In the genomic region with DNA sequence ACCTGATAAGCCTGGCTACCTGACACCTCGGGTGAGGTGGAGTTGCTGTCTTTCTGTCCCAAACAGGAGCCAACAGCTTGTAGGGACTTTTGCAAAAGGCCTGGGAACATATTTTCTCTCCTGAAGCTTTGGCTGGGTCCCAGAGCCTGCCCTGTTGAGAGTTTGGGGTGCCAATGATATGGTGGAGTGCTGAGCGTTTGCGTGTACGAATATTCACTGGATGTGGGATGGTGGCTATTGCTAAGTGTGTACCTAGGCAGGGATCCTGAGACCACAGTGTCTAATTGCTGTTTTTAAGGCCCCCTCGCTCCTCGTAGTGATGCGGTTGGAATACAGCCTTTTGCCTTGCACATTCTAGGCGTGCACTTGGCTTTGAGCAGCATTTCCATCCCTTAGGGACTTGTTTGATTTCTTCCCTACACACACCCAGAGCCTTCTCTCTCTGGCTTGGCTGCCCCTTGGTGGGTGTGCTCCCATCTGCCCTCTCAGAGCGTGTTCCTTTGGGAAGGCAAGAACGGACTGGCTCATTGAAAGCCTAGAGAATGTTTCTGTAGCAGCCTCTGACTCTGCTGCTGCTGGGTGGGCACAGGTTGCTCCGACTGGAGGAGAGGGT, we compare ENCODE assay signal across 8 mouse cellular contexts. TPM values are rescaled to one million over a fixed set of nuclear protein-coding genes. Genes with fewer than 3 reads are reported as not detected.
A peak's percentile ranks its signal among the peaks of the same experiment; 100 is the strongest.
DNase-seq lines count a peak whose midpoint lies in the region; ATAC-seq and TF ChIP-seq lines count a peak whose summit lies in the region.

No protein-coding gene starts in this region.

- no peaks in the 10 kb centered on the region for H3K36me3 ChIP-seq in kidney, postnatal 0 days (ENCODE audit: insufficient read depth, low read length)
- no peaks in the 10 kb centered on the region for H3K36me3 ChIP-seq in heart, embryonic 16.5 days (ENCODE audit: control insufficient read depth, insufficient read depth)
- H3K36me3 ChIP-seq in liver, embryonic 16.5 days (ENCODE audit: control insufficient read depth, insufficient read depth): peaks cover 4% of the 10 kb centered on the region; the same call in 1 of the 2 replicates

- no peaks in the 10 kb centered on the region for H3K27me3 ChIP-seq in kidney, postnatal 0 days (ENCODE audit: insufficient read depth, low read length)
- no peaks in the 10 kb centered on the region for H3K27me3 ChIP-seq in heart, embryonic 16.5 days (ENCODE audit: control insufficient read depth, insufficient read depth, low read length)
- H3K27me3 ChIP-seq in liver, embryonic 16.5 days (ENCODE audit: control insufficient read depth, insufficient read depth, low read depth, low read length): no peaks in the 10 kb centered on the region

- H3K4me1 ChIP-seq in kidney, postnatal 0 days (replicated peaks; ENCODE audit: insufficient read depth, low read length): peaks cover 19% of the 10 kb centered on the region; the same call in 1 of the 2 replicates
- H3K4me1 ChIP-seq in bone marrow macrophage, adult 2 months (ENCODE audit: control insufficient read depth, insufficient read depth, low read length): peaks cover 42% of the 10 kb centered on the region
- peaks cover 40% of the 10 kb centered on the region for H3K4me1 ChIP-seq in heart, embryonic 16.5 days (ENCODE audit: control insufficient read depth, insufficient read depth, low read length)
- peaks cover 63% of the 10 kb centered on the region for H3K4me1 ChIP-seq in liver, embryonic 16.5 days (ENCODE audit: control insufficient read depth, low read depth, low read length)

- H3K4me3 ChIP-seq in kidney, postnatal 0 days (replicated peaks; ENCODE audit: low read depth, low read length): peak overlapping the region; percentile 97
- peak overlapping the region; percentile 71 for H3K4me3 ChIP-seq in bone marrow macrophage, adult 2 months (ENCODE audit: insufficient read depth, low read length)
- peak overlapping the region; percentile 91 for H3K4me3 ChIP-seq in heart, embryonic 16.5 days (ENCODE audit: low read length)
- peak overlapping the region; percentile 88 for H3K4me3 ChIP-seq in liver, embryonic 16.5 days (ENCODE audit: low read depth, low read length)

- ATAC-seq in kidney, postnatal 0 days (replicated peaks; ENCODE audit: low FRiP score, low read depth): no peak
- ATAC-seq in heart, embryonic 16.5 days (replicated peaks; ENCODE audit: extremely low read depth, insufficient read depth, low FRiP score): no peak
- ATAC-seq in liver, embryonic 16.5 days (ENCODE audit: low read depth): no peak
- no peak for ATAC-seq in activated CD4-positive, CD25-positive, alpha-beta regulatory T cell, adult 4 months
- ATAC-seq in monocyte, adult 5-6 weeks (replicated peaks; ENCODE audit: insufficient number of reproducible peaks, low FRiP score, low TSS enrichment, poor library complexity, severe bottlenecking): no peak

- DNase-seq in kidney, postnatal 0 days (ENCODE audit: low spot score): no peak
- no peak for DNase-seq in kidney, adult 9 months
- DNase-seq in right cerebral cortex, adult 18-20 months: no peak

- no peak for TF ChIP-seq POLR2A in bone marrow macrophage, adult 2 months (IDR thresholded peaks at IDR 0.05; ENCODE audit: borderline replicate concordance, low read depth, low read length)

- TF ChIP-seq CTCF in kidney, postnatal 0 days (IDR thresholded peaks at IDR 0.05; ENCODE audit: low read depth): no peak
- no peak for TF ChIP-seq CTCF in bone marrow macrophage, adult 2 months (IDR thresholded peaks at IDR 0.05; ENCODE audit: low read depth, low read length)

- peak overlapping the region; percentile 84 for H3K27ac ChIP-seq in kidney, postnatal 0 days
- H3K27ac ChIP-seq in bone marrow macrophage, adult 2 months (ENCODE audit: insufficient read depth, low read depth, low read length): no peak overlapping the region
- peak overlapping the region; percentile 93 for H3K27ac ChIP-seq in heart, embryonic 16.5 days (ENCODE audit: low read length)
- peak overlapping the region; percentile 83 for H3K27ac ChIP-seq in liver, embryonic 16.5 days (ENCODE audit: low read length)

- whole genome bisulfite sequencing in kidney, postnatal 0 days: 64% methylated on average over 11 of the region's 11 CpGs
- WGBS in heart, embryonic 16.5 days: 47% methylated on average over 11 of the region's 11 CpGs
- WGBS in liver, embryonic 16.5 days (ENCODE audit: insufficient replicate concordance): 55% methylated on average over 11 of the region's 11 CpGs

- no peaks in the 10 kb centered on the region for H3K9me3 ChIP-seq in kidney, postnatal 0 days (replicated peaks; ENCODE audit: low read length)
- no peaks in the 10 kb centered on the region for H3K9me3 ChIP-seq in heart, embryonic 16.5 days (replicated peaks; ENCODE audit: control insufficient read depth, low read length)
- no peaks in the 10 kb centered on the region for H3K9me3 ChIP-seq in liver, embryonic 16.5 days (replicated peaks; ENCODE audit: control insufficient read depth, low read length)

- peak overlapping the region; percentile 84 for H3K9ac ChIP-seq in kidney, postnatal 0 days (ENCODE audit: low read depth, low read length)
- H3K9ac ChIP-seq in heart, embryonic 16.5 days (ENCODE audit: low read length): peak overlapping the region; percentile 94
- H3K9ac ChIP-seq in liver, embryonic 16.5 days (ENCODE audit: low read depth, low read length): peak overlapping the region; percentile 87

- peak overlapping the region; percentile 95 for H3K4me2 ChIP-seq in kidney, postnatal 0 days (ENCODE audit: low read length)
- peak overlapping the region; percentile 96 for H3K4me2 ChIP-seq in heart, embryonic 16.5 days (ENCODE audit: low read depth, low read length)
- peak overlapping the region; percentile 97 for H3K4me2 ChIP-seq in liver, embryonic 16.5 days (ENCODE audit: low read depth, low read length)

RNA-seq across cellular contexts. Expression of a gene that starts 1.0 kb away (rescaled TPM):
- 10.6 and 14.8 TPM in 2 replicates for polyA plus RNA-seq in kidney, postnatal 0 days (2015; fragmentation: Nextera tagmentation; extraction: Ambion mirVana)
- 23.4 and 23.9 TPM in 2 replicates for polyA plus RNA-seq in bone marrow macrophage, adult 2 months (2012; ENCODE audit: insufficient read depth, insufficient read length, missing spikeins)
- polyA plus RNA-seq in heart, embryonic 16.5 days (2015; fragmentation: Nextera tagmentation; extraction: Ambion mirVana): 11.2 and 14.8 TPM in 2 replicates
- polyA plus RNA-seq in liver, embryonic 16.5 days (2015; fragmentation: Nextera tagmentation; extraction: Ambion mirVana): 8.9 and 10.9 TPM in 2 replicates
- 10 to 100 TPM; 13.5 to 13.7 TPM for polyA plus RNA-seq in activated CD4-positive, CD25-positive, alpha-beta regulatory T cell, adult 4 months (2017; shearing (Covaris generic))
- 15.0 to 24.1 TPM (median 17.4 TPM) in 3 replicates for total RNA-seq in monocyte, adult 5-6 weeks (2017)

RNA-seq across cellular contexts. Expression of a gene that starts 8.3 kb away (rescaled TPM):
- 1.5 and 1.6 TPM in 2 replicates for polyA plus RNA-seq in kidney, postnatal 0 days (2015; fragmentation: Nextera tagmentation; extraction: Ambion mirVana)
- not detected in 2 replicates for polyA plus RNA-seq in bone marrow macrophage, adult 2 months (2012; ENCODE audit: insufficient read depth, insufficient read length, missing spikeins)
- 1.1 and 1.5 TPM in 2 replicates for polyA plus RNA-seq in heart, embryonic 16.5 days (2015; fragmentation: Nextera tagmentation; extraction: Ambion mirVana)
- polyA plus RNA-seq in liver, embryonic 16.5 days (2015; fragmentation: Nextera tagmentation; extraction: Ambion mirVana): 3.5 and 3.6 TPM in 2 replicates
- not detected for polyA plus RNA-seq in activated CD4-positive, CD25-positive, alpha-beta regulatory T cell, adult 4 months (2017; shearing (Covaris generic))
- total RNA-seq in monocyte, adult 5-6 weeks (2017): not detected in 3 replicates

RNA-seq across cellular contexts. Expression of a gene that starts 39.0 kb away (rescaled TPM):
- 72.6 and 76.5 TPM in 2 replicates for polyA plus RNA-seq in kidney, postnatal 0 days (2015; fragmentation: Nextera tagmentation; extraction: Ambion mirVana)
- 19.2 and 20.9 TPM in 2 replicates for polyA plus RNA-seq in bone marrow macrophage, adult 2 months (2012; ENCODE audit: insufficient read depth, insufficient read length, missing spikeins)
- 55.1 and 60.6 TPM in 2 replicates for polyA plus RNA-seq in heart, embryonic 16.5 days (2015; fragmentation: Nextera tagmentation; extraction: Ambion mirVana)
- 81.2 and 83.4 TPM in 2 replicates for polyA plus RNA-seq in liver, embryonic 16.5 days (2015; fragmentation: Nextera tagmentation; extraction: Ambion mirVana)
- 10 to 100 TPM; 44.3 to 45.6 TPM for polyA plus RNA-seq in activated CD4-positive, CD25-positive, alpha-beta regulatory T cell, adult 4 months (2017; shearing (Covaris generic))
- total RNA-seq in monocyte, adult 5-6 weeks (2017): 12.9 to 16.2 TPM (median 14.3 TPM) in 3 replicates

RNA-seq across cellular contexts. Expression of a gene that starts 50.2 kb away (rescaled TPM):
- polyA plus RNA-seq in kidney, postnatal 0 days (2015; fragmentation: Nextera tagmentation; extraction: Ambion mirVana): 0.09 and 0.39 TPM in 2 replicates
- polyA plus RNA-seq in bone marrow macrophage, adult 2 months (2012; ENCODE audit: insufficient read depth, insufficient read length, missing spikeins): not detected in 2 replicates
- 0.06 and 0.08 TPM in 2 replicates for polyA plus RNA-seq in heart, embryonic 16.5 days (2015; fragmentation: Nextera tagmentation; extraction: Ambion mirVana)
- polyA plus RNA-seq in liver, embryonic 16.5 days (2015; fragmentation: Nextera tagmentation; extraction: Ambion mirVana): not detected in 2 replicates
- polyA plus RNA-seq in activated CD4-positive, CD25-positive, alpha-beta regulatory T cell, adult 4 months (2017; shearing (Covaris generic)): not detected
- total RNA-seq in monocyte, adult 5-6 weeks (2017): not detected in 3 replicates
